Mouse (Mus musculus) MEL (cell line): ENCODE measurements around the gene Fmo4. TPM values are rescaled to one million over a fixed set of nuclear protein-coding genes. Genes with fewer than 3 reads are reported as not detected.
"Not testable (repeated sequence)": the region's sequence is repeated elsewhere in the genome, so short reads cannot be mapped to it uniquely, and the experiment has no call there.

Source experiments
- DNase-seq: peaks from one replicate; pipeline ENCODE4 v3.0.0; 2011; ENCODE audit warnings: low read depth, low spot score
- H3K27ac ChIP-seq: 2 replicates; pipeline ENCODE4 v1.5.1; 2012; ENCODE audit warnings: low read depth, mild to moderate bottlenecking, control low read depth, low read length, moderate library complexity; ENCODE audit not compliant: control insufficient read depth
- H3K27me3 ChIP-seq, 2 experiments: fragments of 150-350 bp in 1 of 2; sonication (generic) in 1 of 2; 2 replicates each; pipeline ENCODE4 v1.6.1; 2012; ENCODE audit warnings: low read length in 2 of 2, mild to moderate bottlenecking in 2 of 2, improper control_type of control experiment in 1 of 2, moderate library complexity in 1 of 2; ENCODE audit not compliant: insufficient read depth in 2 of 2, control insufficient read depth in 1 of 2
- H3K36me3 ChIP-seq, 2 experiments: 2 replicates each; pipeline ENCODE4 v1.6.1; 2012 to 2014; ENCODE audit warnings: low read length in 2 of 2, improper control_type of control experiment in 1 of 2, inconsistent platforms in 1 of 2, mild to moderate bottlenecking in 1 of 2; ENCODE audit not compliant: insufficient read depth in 2 of 2, control insufficient read depth in 1 of 2
- H3K4me1 ChIP-seq, 2 experiments: fragments of 150-350 bp in 1 of 2; sonication (generic) in 1 of 2; 2 replicates each; pipeline ENCODE4 v1.6.1; 2012; ENCODE audit warnings: low read length in 2 of 2, improper control_type of control experiment in 1 of 2, mild to moderate bottlenecking in 1 of 2; ENCODE audit not compliant: insufficient read depth in 2 of 2, control insufficient read depth in 1 of 2
- H3K4me3 ChIP-seq, 2 experiments: fragments of 150-350 bp in 1 of 2; sonication (generic) in 1 of 2; 2 replicates each; pipeline ENCODE4 v1.5.1; 2012; ENCODE audit warnings: low read depth in 2 of 2, low read length in 2 of 2, mild to moderate bottlenecking in 2 of 2, moderate library complexity in 2 of 2, control low read depth in 1 of 2, improper control_type of control experiment in 1 of 2; ENCODE audit not compliant: control insufficient read depth in 1 of 2, insufficient read depth in 1 of 2
- H3K79me2 ChIP-seq: 2 replicates; pipeline ENCODE4 v1.6.1; 2012; ENCODE audit warnings: mild to moderate bottlenecking, low read length, moderate library complexity; ENCODE audit not compliant: control insufficient read depth, poor library complexity, insufficient read depth
- H3K9ac ChIP-seq: 2 replicates; pipeline ENCODE4 v1.6.1; 2012; ENCODE audit warnings: low read depth, mild to moderate bottlenecking, control low read depth, low read length, moderate library complexity; ENCODE audit not compliant: control insufficient read depth, poor library complexity, severe bottlenecking
- H3K9me3 ChIP-seq: fragments of 150-350 bp; sonication (generic); replicated peaks from 2 replicates; pipeline ENCODE4 v1.6.1; 2012; ENCODE audit warnings: mild to moderate bottlenecking, low read length, improper control_type of control experiment, moderate library complexity; ENCODE audit not compliant: insufficient read depth
- BHLHE40 ChIP-seq: IDR thresholded peaks from 2 replicates; pipeline ENCODE4 v1.6.1; 2012; ENCODE audit warnings: low read depth, mild to moderate bottlenecking, inconsistent platforms, low read length, improper control_type of control experiment, borderline replicate concordance
- CTCF ChIP-seq, 3 experiments: IDR thresholded peaks in 2 of 3; conservative IDR thresholded peaks in 1 of 3; 2 replicates each; pipeline ENCODE4 v1.5.1; 2011 to 2012; ENCODE audit warnings: low read length in 3 of 3, low read depth in 2 of 3, mild to moderate bottlenecking in 2 of 3, improper control_type of control experiment in 1 of 3, inconsistent platforms in 1 of 3, mixed read lengths in 1 of 3, moderate library complexity in 1 of 3; ENCODE audit not compliant: control insufficient read depth in 1 of 3, insufficient read depth in 1 of 3, poor library complexity in 1 of 3, severe bottlenecking in 1 of 3
- ETS1 ChIP-seq: IDR thresholded peaks from 2 replicates; pipeline ENCODE4 v1.6.1; 2012; ENCODE audit warnings: low read depth, mild to moderate bottlenecking, inconsistent platforms, low read length, improper control_type of control experiment, moderate library complexity
- GABPA ChIP-seq: IDR thresholded peaks from 2 replicates; pipeline ENCODE4 v1.6.1; 2012; ENCODE audit warnings: low read depth, mild to moderate bottlenecking, inconsistent platforms, low read length, improper control_type of control experiment, moderate library complexity
- JUND ChIP-seq: IDR thresholded peaks from 2 replicates; pipeline ENCODE4 v1.6.1; 2011; ENCODE audit warnings: low read depth, mild to moderate bottlenecking, improper control_type of control experiment, low read length
- MEF2A ChIP-seq: IDR thresholded peaks from 2 replicates; pipeline ENCODE4 v1.6.1; 2014; ENCODE audit warnings: low read depth, mild to moderate bottlenecking, inconsistent platforms, low read length, improper control_type of control experiment; ENCODE audit not compliant: poor library complexity, insufficient replicate concordance, severe bottlenecking; ENCODE audit errors: extremely low read depth
- MYB ChIP-seq: IDR thresholded peaks from 2 replicates; pipeline ENCODE4 v1.6.1; 2011; ENCODE audit warnings: mild to moderate bottlenecking, low read depth, low read length, improper control_type of control experiment
- MYC ChIP-seq: IDR thresholded peaks from 2 replicates; pipeline ENCODE4 v1.6.1; 2011; ENCODE audit warnings: low read depth, mild to moderate bottlenecking, low read length, improper control_type of control experiment, moderate library complexity
- NELFE ChIP-seq: IDR thresholded peaks from 2 replicates; pipeline ENCODE4 v1.6.1; 2011; ENCODE audit warnings: low read depth, low read length, improper control_type of control experiment
- POLR2AphosphoS2 ChIP-seq: IDR thresholded peaks from 2 replicates; pipeline ENCODE4 v1.6.1; 2011; ENCODE audit warnings: low read length, improper control_type of control experiment
- POLR2AphosphoS5 ChIP-seq: IDR thresholded peaks from 2 replicates; pipeline ENCODE4 v1.6.1; 2012; ENCODE audit warnings: low read depth, borderline replicate concordance, mild to moderate bottlenecking, inconsistent platforms, low read length, moderate library complexity, mixed read lengths
- RAD21 ChIP-seq: IDR thresholded peaks from 2 replicates; pipeline ENCODE4 v1.6.1; 2011; ENCODE audit warnings: mild to moderate bottlenecking, low read depth, low read length, improper control_type of control experiment
- RCOR1 ChIP-seq: IDR thresholded peaks from 2 replicates; pipeline ENCODE4 v1.6.1; 2012; ENCODE audit warnings: low read depth, mild to moderate bottlenecking, inconsistent platforms, low read length, improper control_type of control experiment
- SIN3A ChIP-seq: IDR thresholded peaks from 2 replicates; pipeline ENCODE4 v1.6.1; 2012; ENCODE audit warnings: low read length, improper control_type of control experiment, inconsistent platforms
- SMC3 ChIP-seq: IDR thresholded peaks from 2 replicates; pipeline ENCODE4 v1.6.1; 2011; ENCODE audit warnings: low read depth, low read length, improper control_type of control experiment
- TBP ChIP-seq: IDR thresholded peaks from 2 replicates; pipeline ENCODE4 v1.8.0; 2011; ENCODE audit warnings: low read depth, low read length, improper control_type of control experiment
- TCF12 ChIP-seq: IDR thresholded peaks from 2 replicates; pipeline ENCODE4 v1.6.1; 2014; ENCODE audit warnings: low read depth, mild to moderate bottlenecking, inconsistent platforms, low read length, improper control_type of control experiment, moderate library complexity
- ZC3H11A ChIP-seq: IDR thresholded peaks from 2 replicates; pipeline ENCODE4 v1.6.1; 2012; ENCODE audit warnings: low read depth, mild to moderate bottlenecking, inconsistent platforms, low read length, improper control_type of control experiment
- ZKSCAN1 ChIP-seq: IDR thresholded peaks from 2 replicates; pipeline ENCODE4 v1.6.1; 2012; ENCODE audit warnings: low read depth, mild to moderate bottlenecking, inconsistent platforms, low read length, improper control_type of control experiment, moderate library complexity
- ZMIZ1 ChIP-seq: IDR thresholded peaks from 2 replicates; pipeline ENCODE4 v1.6.1; 2012; ENCODE audit warnings: low read depth, mild to moderate bottlenecking, inconsistent platforms, low read length, improper control_type of control experiment, moderate library complexity
- polyA plus RNA-seq, 2 experiments: library from polyadenylated mRNA; stranded (reverse) in 1 of 2; unstranded in 1 of 2; fragments of >175 nt in 1 of 2; fragments of >200 nt in 1 of 2; gene quantifications; 2 replicates each; pipeline versions ENCODE4 v1.2.1 to v1.2.4; 2012; ENCODE audit warnings: low replicate concordance in 2 of 2, low read depth in 1 of 2; ENCODE audit not compliant: insufficient read length in 2 of 2, insufficient read depth in 1 of 2, missing spikeins in 1 of 2
- total RNA-seq: library from RNA; depleted of rRNA; stranded (reverse); fragments of 300-350 nt; gene quantifications from 2 replicates; pipeline ENCODE4 v1.2.3, GENCODE M21; 2012

Gene Fmo4
- total and polyA plus RNA-seq, 3 experiments: not detected

- TF ChIP-seq GABPA (no peak), ZC3H11A (no peak), TBP (no peak), ZMIZ1 (no peak), ETS1 (no peak), RCOR1 (no peak), NELFE (no peak), MEF2A (no peak), POLR2AphosphoS2 (no peak), BHLHE40 (no peak)
- TF ChIP-seq, all 39 proteins: peak for 0
- no peaks in the 10 kb centered on the region for H3K27me3 ChIP-seq
- H3K27ac ChIP-seq: no peak overlapping the region
Measured at GRCm38 (mm10) chr1:162792306-162793044, 21.3 kb downstream of the Fmo4 start.

GRCm38 (mm10) chr1:162785222-162785621 lies 28.6 kb downstream of the Fmo4 start:
- no peak overlapping the region for H3K27ac ChIP-seq
- H3K9ac ChIP-seq: no peak overlapping the region
- no peaks in the 10 kb centered on the region for H3K9me3 ChIP-seq
- H3K79me2 ChIP-seq: no peaks in the 10 kb centered on the region
- H3K4me1 ChIP-seq: no peaks in the 10 kb centered on the region
- DNase-seq: no peak
- no peak overlapping the region for H3K4me3 ChIP-seq
- no peaks in the 10 kb centered on the region for H3K36me3 ChIP-seq
- H3K27me3 ChIP-seq: no peaks in the 10 kb centered on the region; a peak in 1 of 4 replicates
- no peak for TF ChIP-seq BHLHE40
- TF ChIP-seq RCOR1: no peak
- TF ChIP-seq ZMIZ1: no peak
- no peak for TF ChIP-seq POLR2AphosphoS5
- no peak for TF ChIP-seq MYC

More at GRCm38 (mm10) chr1:162792306-162793044, 21.3 kb downstream of the Fmo4 start:
- Histone ChIP-seq H3K9me3 (no peaks in the 10 kb centered on the region), H3K79me2 (no peaks in the 10 kb centered on the region), H3K36me3 (no peaks in the 10 kb centered on the region), H3K4me1 (no peaks in the 10 kb centered on the region), H3K4me3 (no peak overlapping the region), H3K9ac (no peak overlapping the region)
- no peak for DNase-seq

- Histone ChIP-seq H3K4me3 (no peak overlapping the region), H3K9me3 (no peaks in the 10 kb centered on the region), H3K27ac (no peak overlapping the region), H3K36me3 (no peaks in the 10 kb centered on the region), H3K9ac (no peak overlapping the region), H3K27me3 (peaks cover 0 to under 1% of the 10 kb centered on the region in 2 experiments; a peak in 1 of 4 replicates), H3K79me2 (no peaks in the 10 kb centered on the region), H3K4me1 (no peaks in the 10 kb centered on the region)
- DNase-seq: no peak
- TF ChIP-seq JUND: no peak
- no peak for TF ChIP-seq SIN3A
- no peak for TF ChIP-seq SMC3
- TF ChIP-seq ZKSCAN1: no peak
- TF ChIP-seq TCF12: no peak
- TF ChIP-seq MYC: no peak
- TF ChIP-seq GABPA: no peak
- TF ChIP-seq MYB: no peak
- TF ChIP-seq TBP: no peak
- no peak for TF ChIP-seq ZMIZ1
- TF ChIP-seq CTCF (IDR thresholded peaks at IDR 0.05 in 2 of 3, conservative IDR thresholded peaks at IDR 0.05 in 1 of 3; ENCODE audit: control insufficient read depth in 1 of 3, insufficient read depth in 1 of 3, low read depth in 2 of 3, low read length in 3 of 3, poor library complexity in 1 of 3, severe bottlenecking in 1 of 3): no peak
- no peak for TF ChIP-seq RAD21
Measured at GRCm38 (mm10) chr1:162783669-162784248, 30.0 kb downstream of the Fmo4 start.

- H3K4me3 ChIP-seq, H3K4me1 ChIP-seq, H3K9ac ChIP-seq, H3K27me3 ChIP-seq, H3K36me3 ChIP-seq, H3K27ac ChIP-seq, DNase-seq, H3K79me2 ChIP-seq, H3K9me3 ChIP-seq: not testable (repeated sequence)
Measured at GRCm38 (mm10) chr1:162781035-162781434, 32.7 kb downstream of the Fmo4 start.
